Mouse (Mus musculus) spleen, adult 2 months (tissue): Measurements from ENCODE around the gene Lrfn4.

ENCODE experiments used
- CTCF ChIP-seq: fragments of 200-500 bp; IDR thresholded peaks from 2 replicates; pipeline ENCODE4 v1.5.1; 2011; ENCODE audit warnings: mild to moderate bottlenecking, inconsistent platforms; ENCODE audit not compliant: insufficient read depth, insufficient read length, insufficient replicate concordance; ENCODE audit errors: extremely low read depth
- POLR2A ChIP-seq: fragments of 200-500 bp; IDR thresholded peaks from 2 replicates; pipeline ENCODE4 v1.6.1; 2011; ENCODE audit warnings: low read depth, low read length, inconsistent platforms

- TF ChIP-seq CTCF, result no peak
- no peak for TF ChIP-seq POLR2A
Measured at GRCm38 (mm10) chr19:4635986-4636385, 20.5 kb upstream of the Lrfn4 start.
